Mouse (Mus musculus) liver, postnatal 0 days (tissue): ENCODE data around the gene Treh. TPM values are rescaled to one million over a fixed set of nuclear protein-coding genes. Genes with fewer than 3 reads are reported as not detected.

Source experiments
- ATAC-seq: fragments of 200-750 bp; cut with Nextera tagmentation; 2 replicates; pipeline ENCODE4 v1.8.0; 2017; ENCODE audit warnings: mild to moderate bottlenecking, moderate library complexity
- DNase-seq: peaks from one replicate; pipeline ENCODE4 v3.0.0-alpha.2; 2016
- H3K27ac ChIP-seq: fragments of 300-500 bp; sonication (generic); 2 replicates; pipeline ENCODE4 v1.5.1; 2014; ENCODE audit warnings: antibody characterized with exemption, moderate library complexity, mild to moderate bottlenecking, low read depth
- H3K27me3 ChIP-seq: fragments of 300-500 bp; sonication (generic); 2 replicates; pipeline ENCODE4 v1.6.1; 2014; ENCODE audit warnings: low read length, control low read depth, mixed read lengths; ENCODE audit not compliant: insufficient read depth
- H3K36me3 ChIP-seq: fragments of 300-500 bp; sonication (generic); replicated peaks from 2 replicates; pipeline ENCODE4 v1.6.1; 2014; ENCODE audit warnings: mild to moderate bottlenecking, control low read depth, low read length, moderate library complexity, mixed read lengths; ENCODE audit not compliant: insufficient read depth
- H3K4me1 ChIP-seq: fragments of 300-500 bp; sonication (generic); 2 replicates; pipeline ENCODE4 v1.6.1; 2014; ENCODE audit warnings: antibody characterized with exemption, mild to moderate bottlenecking, control low read depth; ENCODE audit not compliant: insufficient read depth
- H3K4me2 ChIP-seq: fragments of 300-500 bp; sonication (generic); 2 replicates; pipeline ENCODE4 v1.6.1; 2014; ENCODE audit warnings: low read depth, mild to moderate bottlenecking, low read length, moderate library complexity, mixed read lengths
- H3K4me3 ChIP-seq: fragments of 300-500 bp; sonication (generic); 2 replicates; pipeline ENCODE4 v1.5.1; 2014; ENCODE audit warnings: low read depth, low read length
- H3K9ac ChIP-seq: fragments of 300-500 bp; sonication (generic); replicated peaks from 2 replicates; pipeline ENCODE4 v1.6.1; 2014; ENCODE audit warnings: mild to moderate bottlenecking, moderate library complexity
- H3K9me3 ChIP-seq: fragments of 300-500 bp; sonication (generic); 2 replicates; pipeline ENCODE4 v1.6.1; 2016; ENCODE audit warnings: mild to moderate bottlenecking, control low read depth, low read length, mixed read lengths
- CTCF ChIP-seq: sonication (generic); IDR thresholded peaks from 2 replicates; pipeline ENCODE4 v1.5.1; 2016; ENCODE audit warnings: antibody characterized with exemption, low read depth
- EP300 ChIP-seq: IDR thresholded peaks from 2 replicates; pipeline ENCODE4 v1.6.1; 2016; ENCODE audit warnings: antibody characterized with exemption, low read depth, mild to moderate bottlenecking
- WGBS: fragments of 180-500 bp; shearing (Covaris S2); extraction: QIAGEN DNeasy Blood & Tissue Kit; methylation state at CpG from one replicate; pipeline ENCODE4 v1.1.7; 2014; ENCODE audit not compliant: insufficient replicate concordance; 5-methylcytosine and 5-hydroxymethylcytosine counted together
- polyA plus RNA-seq: library from polyadenylated mRNA; unstranded; fragments of >200 nt; fragmentation: Nextera tagmentation; extraction: Ambion mirVana; gene quantifications from 2 replicates; pipeline ENCODE4 v1.2.1, GENCODE M21; 2015

The Treh gene
- polyA plus RNA-seq, 1 experiment from 2014 or later, result 0.94 TPM

- no peak for DNase-seq
- no peak for ATAC-seq
- no peaks in the 10 kb centered on the region for H3K36me3 ChIP-seq
- no peak for TF ChIP-seq CTCF
- TF ChIP-seq EP300, result no peak
- H3K4me3 ChIP-seq, result no peak overlapping the region
- H3K4me1 ChIP-seq, result peaks cover 12% of the 10 kb centered on the region
- 81% methylated on average over 8 of the region's 8 CpGs for WGBS
- no peak overlapping the region for H3K4me2 ChIP-seq
- H3K9ac ChIP-seq, result no peak overlapping the region
- H3K27me3 ChIP-seq, result no peaks in the 10 kb centered on the region; the same call in 1 of the 2 replicates
- no peak overlapping the region for H3K27ac ChIP-seq
- H3K9me3 ChIP-seq, result no peaks in the 10 kb centered on the region
Measured at GRCm38 (mm10) chr9:44719632-44720357, 46.8 kb downstream of the Treh start.

GRCm38 (mm10) chr9:44720358-44721153 lies 47.5 kb downstream of the Treh start:
- no peak for TF ChIP-seq CTCF
- no peak for TF ChIP-seq EP300
- H3K27me3 ChIP-seq, result no peaks in the 10 kb centered on the region; the same call in 1 of the 2 replicates
- peak overlapping the region; percentile 61 for H3K9ac ChIP-seq
- DNase-seq, result no peak
- H3K4me3 ChIP-seq, result peak overlapping the region; percentile 50
- WGBS, result 22% methylated on average over 9 of the region's 9 CpGs
- 0 out of 2 replicates have a peak overlapping the region, but pooled peaks have one; percentile 6 for H3K27ac ChIP-seq
- no peaks in the 10 kb centered on the region for H3K36me3 ChIP-seq
- H3K4me1 ChIP-seq, result peaks cover 12% of the 10 kb centered on the region
- H3K9me3 ChIP-seq, result no peaks in the 10 kb centered on the region
- H3K4me2 ChIP-seq, result peak overlapping the region; percentile 83
- no peak for ATAC-seq

- H3K27me3 ChIP-seq, result no peaks in the 10 kb centered on the region; the same call in 1 of the 2 replicates
- TF ChIP-seq EP300 (no peak), CTCF (peak; percentile 46)
- no peaks in the 10 kb centered on the region for H3K36me3 ChIP-seq
- DNase-seq, result peak; percentile 84
- peaks cover 12% of the 10 kb centered on the region for H3K4me1 ChIP-seq
- no peaks in the 10 kb centered on the region for H3K9me3 ChIP-seq
- 2% methylated on average over 40 of the region's 40 CpGs for WGBS
- H3K4me2 ChIP-seq, result peak overlapping the region; percentile 83
- peak overlapping the region; percentile 50 for H3K4me3 ChIP-seq
- H3K27ac ChIP-seq, result 0 out of 2 replicates have a peak overlapping the region, but pooled peaks have one; percentile 6
- peak overlapping the region; percentile 61 for H3K9ac ChIP-seq
- peak; percentile 86 for ATAC-seq
Measured at GRCm38 (mm10) chr9:44721154-44721876, 48.3 kb downstream of the Treh start.

DNA sequence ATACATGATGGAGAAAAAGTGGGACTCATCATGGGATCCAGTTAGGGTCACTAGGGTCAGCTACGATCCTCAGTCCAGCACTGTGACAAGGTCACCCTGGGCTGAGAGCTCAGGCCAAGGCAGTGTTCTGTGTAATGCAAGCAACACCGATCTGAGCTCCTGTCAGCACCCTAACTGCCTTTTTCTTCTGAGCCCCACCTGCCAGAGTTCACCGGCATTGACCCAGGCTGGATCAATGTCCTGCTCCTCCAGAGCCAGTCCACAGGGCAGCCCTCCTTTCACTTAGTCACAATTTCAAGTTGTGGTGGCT lies 48.8 kb downstream of the Treh start:
- Histone ChIP-seq H3K36me3 (no peaks in the 10 kb centered on the region), H3K4me3 (no peak overlapping the region), H3K9ac (no peak overlapping the region), H3K4me2 (peak overlapping the region; percentile 83; the same call in 1 of the 2 replicates), H3K9me3 (no peaks in the 10 kb centered on the region), H3K27ac (no peak overlapping the region), H3K4me1 (peaks cover 12% of the 10 kb centered on the region), H3K27me3 (no peaks in the 10 kb centered on the region; the same call in 1 of the 2 replicates)
- no peak for DNase-seq
- 58% methylated on average over 3 of the region's 3 CpGs for whole genome bisulfite sequencing
- no peak for ATAC-seq
- TF ChIP-seq EP300 (no peak), CTCF (no peak)

- H3K4me3 ChIP-seq, result no peak overlapping the region
- no peak overlapping the region for H3K4me2 ChIP-seq
- TF ChIP-seq CTCF (no peak), EP300 (no peak)
- ATAC-seq, result no peak
- no peak overlapping the region for H3K9ac ChIP-seq
- WGBS, result 65% methylated on average over 7 of the region's 7 CpGs
- H3K4me1 ChIP-seq, result peaks cover 12% of the 10 kb centered on the region
- no peak overlapping the region for H3K27ac ChIP-seq
- DNase-seq, result no peak
- no peaks in the 10 kb centered on the region for H3K9me3 ChIP-seq
- no peaks in the 10 kb centered on the region for H3K36me3 ChIP-seq
- no peaks in the 10 kb centered on the region; the same call in 1 of the 2 replicates for H3K27me3 ChIP-seq
Measured at GRCm38 (mm10) chr9:44722575-44722974, 49.5 kb downstream of the Treh start.

DNA sequence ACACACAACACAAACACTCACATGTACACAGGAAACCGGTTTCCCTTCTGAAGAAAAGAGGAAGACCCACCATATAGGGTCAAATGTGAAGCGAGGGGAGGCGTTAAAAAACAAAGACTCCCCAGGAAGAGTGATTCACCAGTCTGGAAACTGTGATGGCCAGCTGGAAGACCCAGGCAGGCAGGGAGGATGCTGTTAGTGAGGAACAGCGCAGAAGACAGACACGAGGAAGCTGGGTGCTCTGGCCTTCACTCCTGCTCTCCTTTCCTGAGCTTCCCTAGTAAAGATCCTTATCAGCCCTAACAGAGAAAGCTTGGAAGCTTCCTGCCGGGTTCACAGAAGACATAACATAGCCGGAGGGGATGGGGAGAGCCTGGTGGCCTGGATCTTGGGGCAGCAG lies 50.0 kb downstream of the Treh start:
- no peak overlapping the region; the same call in 1 of the 2 replicates for H3K27ac ChIP-seq
- no peak for TF ChIP-seq EP300
- no peak for TF ChIP-seq CTCF
- H3K36me3 ChIP-seq, result no peaks in the 10 kb centered on the region
- peaks cover 12% of the 10 kb centered on the region for H3K4me1 ChIP-seq
- DNase-seq, result no peak
- WGBS, result 35% methylated on average over 7 of the region's 7 CpGs
- no peaks in the 10 kb centered on the region; the same call in 1 of the 2 replicates for H3K27me3 ChIP-seq
- no peaks in the 10 kb centered on the region for H3K9me3 ChIP-seq
- no peak overlapping the region for H3K4me3 ChIP-seq
- H3K9ac ChIP-seq, result no peak overlapping the region
- H3K4me2 ChIP-seq, result no peak overlapping the region
- ATAC-seq, result peak; percentile 24
